Mouse (Mus musculus): ENCODE measurements at regions not wholly inside any gene's neighbourhood (a gene's known extent, or its start where the extent isn't known, plus 50 kb on each side); places are given as distances from the start of the nearest gene placed in this dataset.

GRCm38 (mm10) chr8:128042877-128043276 lies 315.5 kb upstream of the Nrp1 start:
- H3K9me3 ChIP-seq (replicated peaks; ENCODE audit: insufficient read depth, low read length) = no peaks in the 10 kb centered on the region
- TF ChIP-seq GABPA (IDR thresholded peaks at IDR 0.05; ENCODE audit: low read depth, low read length) (no peak), POLR2A (IDR thresholded peaks at IDR 0.05; ENCODE audit: control insufficient read depth in 1 of 2, insufficient read depth in 1 of 2, low read depth in 1 of 2, low read length in 2 of 2, poor library complexity in 1 of 2) (no peak), ZKSCAN1 (IDR thresholded peaks at IDR 0.05; ENCODE audit: low read depth, low read length) (no peak), MAZ (IDR thresholded peaks at IDR 0.05; ENCODE audit: low read depth, low read length) (no peak), ELF1 (IDR thresholded peaks at IDR 0.05; ENCODE audit: low read depth, low read length) (no peak), RAD21 (IDR thresholded peaks at IDR 0.05; ENCODE audit: low read depth, low read length) (no peak), POLR2AphosphoS5 (IDR thresholded peaks at IDR 0.05; ENCODE audit: borderline replicate concordance, low read depth, low read length) (no peak), MEF2A (IDR thresholded peaks at IDR 0.05; ENCODE audit: extremely low read depth, insufficient replicate concordance, low read depth, low read length, poor library complexity, severe bottlenecking) (no peak), TAL1 (IDR thresholded peaks at IDR 0.05; ENCODE audit: low read length) (no peak), CTCF (IDR thresholded peaks at IDR 0.05 in 2 of 3, conservative IDR thresholded peaks at IDR 0.05 in 1 of 3; ENCODE audit: control insufficient read depth in 1 of 3, insufficient read depth in 1 of 3, low read depth in 2 of 3, low read length in 3 of 3, poor library complexity in 1 of 3, severe bottlenecking in 1 of 3) (no peak), CHD1 (IDR thresholded peaks at IDR 0.05; ENCODE audit: low read depth, low read length) (no peak), MAFK (IDR thresholded peaks at IDR 0.05; ENCODE audit: borderline replicate concordance, low read depth, low read length) (no peak), HCFC1 (IDR thresholded peaks at IDR 0.05; ENCODE audit: low read depth, low read length) (no peak), SIN3A (IDR thresholded peaks at IDR 0.05; ENCODE audit: low read length) (no peak), NELFE (IDR thresholded peaks at IDR 0.05; ENCODE audit: low read depth, low read length) (no peak), MAX (IDR thresholded peaks at IDR 0.05; ENCODE audit: low read length) (no peak), TCF12 (IDR thresholded peaks at IDR 0.05; ENCODE audit: low read depth, low read length) (no peak), BHLHE40 (IDR thresholded peaks at IDR 0.05; ENCODE audit: borderline replicate concordance, low read depth, low read length) (no peak), TBP (IDR thresholded peaks at IDR 0.05; ENCODE audit: low read depth, low read length) (no peak)
- no peaks in the 10 kb centered on the region for H3K36me3 ChIP-seq (ENCODE audit: control insufficient read depth in 1 of 2, insufficient read depth in 2 of 2, low read length in 2 of 2)
- H3K27ac ChIP-seq (ENCODE audit: control insufficient read depth, low read depth, low read length) = no peak overlapping the region
- no peaks in the 10 kb centered on the region for H3K27me3 ChIP-seq (ENCODE audit: control insufficient read depth in 1 of 2, insufficient read depth in 2 of 2, low read length in 2 of 2)
- DNase-seq (ENCODE audit: low read depth, low spot score) = no peak
- H3K9ac ChIP-seq (ENCODE audit: control insufficient read depth, low read depth, low read length, poor library complexity, severe bottlenecking) = no peak overlapping the region
- no peak overlapping the region for H3K4me3 ChIP-seq (ENCODE audit: control insufficient read depth in 1 of 2, insufficient read depth in 1 of 2, low read depth in 2 of 2, low read length in 2 of 2)
- no peaks in the 10 kb centered on the region for H3K79me2 ChIP-seq (ENCODE audit: control insufficient read depth, insufficient read depth, low read length, poor library complexity)
- no peaks in the 10 kb centered on the region for H3K4me1 ChIP-seq (ENCODE audit: control insufficient read depth in 1 of 2, insufficient read depth in 2 of 2, low read length in 2 of 2)

GRCm38 (mm10) chr8:128043392-128043791 lies 315.0 kb upstream of the Nrp1 start:
- Histone ChIP-seq H3K9ac (ENCODE audit: control insufficient read depth, low read depth, low read length, poor library complexity, severe bottlenecking) (no peak overlapping the region), H3K4me3 (ENCODE audit: control insufficient read depth in 1 of 2, insufficient read depth in 1 of 2, low read depth in 2 of 2, low read length in 2 of 2) (no peak overlapping the region), H3K9me3 (replicated peaks; ENCODE audit: insufficient read depth, low read length) (no peaks in the 10 kb centered on the region), H3K79me2 (ENCODE audit: control insufficient read depth, insufficient read depth, low read length, poor library complexity) (no peaks in the 10 kb centered on the region), H3K4me1 (ENCODE audit: control insufficient read depth in 1 of 2, insufficient read depth in 2 of 2, low read length in 2 of 2) (no peaks in the 10 kb centered on the region), H3K36me3 (ENCODE audit: control insufficient read depth in 1 of 2, insufficient read depth in 2 of 2, low read length in 2 of 2) (no peaks in the 10 kb centered on the region), H3K27me3 (ENCODE audit: control insufficient read depth in 1 of 2, insufficient read depth in 2 of 2, low read length in 2 of 2) (no peaks in the 10 kb centered on the region), H3K27ac (ENCODE audit: control insufficient read depth, low read depth, low read length) (no peak overlapping the region)
- no peak for TF ChIP-seq ZMIZ1 (IDR thresholded peaks at IDR 0.05; ENCODE audit: low read depth, low read length)
- TF ChIP-seq USF2 (IDR thresholded peaks at IDR 0.05; ENCODE audit: borderline replicate concordance in 1 of 2, insufficient read depth in 1 of 2, low read depth in 1 of 2, low read length in 2 of 2) = no peak
- no peak for TF ChIP-seq MXI1 (IDR thresholded peaks at IDR 0.05; ENCODE audit: low read depth, low read length)
- TF ChIP-seq MAX (IDR thresholded peaks at IDR 0.05; ENCODE audit: low read length) = no peak
- no peak for TF ChIP-seq TCF12 (IDR thresholded peaks at IDR 0.05; ENCODE audit: low read depth, low read length)
- TF ChIP-seq ZKSCAN1 (IDR thresholded peaks at IDR 0.05; ENCODE audit: low read depth, low read length) = no peak
- TF ChIP-seq TBP (IDR thresholded peaks at IDR 0.05; ENCODE audit: low read depth, low read length) = no peak
- no peak for TF ChIP-seq SMC3 (IDR thresholded peaks at IDR 0.05; ENCODE audit: low read depth, low read length)
- TF ChIP-seq GATA1 (IDR thresholded peaks at IDR 0.05; ENCODE audit: low read depth, low read length) = no peak
- TF ChIP-seq USF1 (IDR thresholded peaks at IDR 0.05; ENCODE audit: low read depth, low read length) = no peak
- TF ChIP-seq CHD2 (IDR thresholded peaks at IDR 0.05; ENCODE audit: low read length) = no peak
- no peak for TF ChIP-seq MAFK (IDR thresholded peaks at IDR 0.05; ENCODE audit: borderline replicate concordance, low read depth, low read length)
- TF ChIP-seq RAD21 (IDR thresholded peaks at IDR 0.05; ENCODE audit: low read depth, low read length) = no peak
- TF ChIP-seq ZNF384 (IDR thresholded peaks at IDR 0.05; ENCODE audit: low read depth, low read length) = no peak
- DNase-seq (ENCODE audit: low read depth, low spot score) = no peak
